Mouse (Mus musculus): ENCODE results near the gene Pacsin1. TPM values are rescaled to one million over a fixed set of nuclear protein-coding genes. Genes with fewer than 3 reads are reported as not detected.
"Not testable (repeated sequence)": the region's sequence is repeated elsewhere in the genome, so short reads cannot be mapped to it uniquely, and the experiment has no call there.

Gene Pacsin1
- total RNA-seq, 2 experiments from 2014 or later, result 5.5 to 5.6 TPM

DNA sequence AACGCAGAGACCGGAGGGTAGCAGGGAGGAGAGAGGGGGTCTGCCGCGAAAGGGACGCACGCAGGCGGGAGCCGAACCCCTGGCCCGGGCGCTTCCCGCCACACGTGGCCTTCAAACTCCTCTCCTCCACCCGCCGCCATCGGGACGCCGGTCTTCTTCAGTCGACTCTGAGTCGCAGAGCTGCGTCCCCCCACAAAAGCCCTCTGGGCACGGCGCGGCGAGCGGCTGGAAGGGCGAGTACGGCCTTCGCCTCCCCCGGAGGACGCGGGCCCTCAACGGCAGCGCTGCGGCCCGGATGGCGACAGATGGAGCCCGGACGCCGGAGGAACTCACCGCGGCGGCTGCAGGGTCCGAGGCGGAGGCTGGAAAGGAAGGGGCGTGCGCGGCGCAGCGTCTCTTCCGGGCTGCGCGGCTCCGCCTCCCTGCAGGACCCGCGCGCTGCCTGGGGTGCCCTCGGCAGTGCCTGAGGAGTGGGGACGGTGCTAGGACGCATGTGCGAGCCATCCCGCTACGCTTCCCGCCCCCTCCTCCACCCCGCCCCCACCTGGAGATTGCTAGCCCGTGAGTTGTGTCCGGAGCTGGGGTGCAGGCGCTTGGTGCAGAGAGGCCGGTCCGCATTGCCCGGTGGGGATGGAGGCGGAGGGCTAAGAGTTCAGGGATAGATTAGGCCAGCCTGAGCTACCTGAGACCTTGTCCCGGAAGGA is 20.3 kb upstream of the Pacsin1 start, which contains the start of gene RPS10-NUDT3:
Gene RPS10-NUDT3 (minus strand): TSS at position 352 of the 704 bp plus-strand sequence.
- DNase-seq (ENCODE audit: low spot score in 2 of 2), result peak; percentile 74 to 75

DNA sequence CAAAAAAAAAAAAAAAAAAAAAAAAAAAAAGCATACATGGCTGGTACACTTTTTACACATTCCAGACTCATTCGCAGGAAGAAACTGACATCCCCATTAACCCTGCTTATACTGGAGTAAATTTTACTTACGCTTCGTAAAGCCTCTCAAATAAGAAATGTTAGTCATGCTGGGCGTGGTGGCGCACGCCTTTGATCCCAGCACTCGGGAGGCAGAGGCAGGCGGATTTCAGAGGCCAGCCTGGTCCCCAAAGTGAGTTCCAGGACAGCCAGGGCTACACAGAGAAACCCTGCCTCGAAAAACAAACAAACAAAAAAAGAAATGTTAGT is 19.8 kb upstream of the Pacsin1 start:
- DNase-seq (ENCODE audit: low spot score in 2 of 2), result not testable (repeated sequence)

DNA sequence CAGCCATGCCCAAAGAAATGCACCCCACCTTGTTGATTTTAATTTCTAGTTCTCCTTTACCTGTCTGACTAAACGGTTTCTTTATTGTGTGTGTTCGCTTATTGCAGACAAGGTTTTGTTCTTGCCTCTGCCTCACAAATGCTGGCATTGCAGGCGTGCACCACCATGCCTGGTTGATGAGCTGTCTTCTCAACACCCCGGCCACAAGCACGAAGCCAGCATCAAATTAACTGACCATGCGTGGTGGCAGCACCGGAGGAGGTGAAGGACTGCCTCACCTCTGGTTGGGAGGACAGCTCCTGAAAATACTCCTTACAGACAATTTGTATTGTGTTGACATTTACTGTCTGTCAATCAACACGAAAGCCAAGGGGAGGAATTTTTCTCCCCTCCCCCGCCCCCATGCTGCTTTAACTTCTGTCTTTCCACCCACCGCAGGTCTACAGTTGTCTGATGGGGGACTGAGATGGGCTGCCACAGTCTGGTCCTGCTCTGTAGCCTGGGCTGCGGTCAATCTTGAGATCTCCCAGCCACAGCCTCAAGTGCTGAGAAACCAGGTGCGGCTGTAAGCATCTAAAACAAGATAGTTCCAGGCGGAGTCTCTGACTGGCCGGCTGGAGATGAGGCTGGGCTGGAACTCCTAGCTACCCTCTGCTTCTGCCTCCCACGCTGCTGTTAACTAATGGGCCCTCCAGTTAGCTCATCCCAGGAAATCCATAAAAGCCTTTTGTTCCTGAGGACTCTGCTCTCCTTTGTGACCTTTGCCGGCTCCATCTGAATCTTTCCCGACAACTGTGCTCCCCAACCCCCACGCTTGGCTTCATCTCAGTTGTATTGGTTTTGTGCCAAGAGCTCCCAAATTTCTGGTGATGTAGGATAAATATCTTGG is 18.9 kb upstream of the Pacsin1 start, which contains the start of gene Rps10:
Gene Rps10 (minus strand): TSS at position 538 of the 889 bp plus-strand sequence.
- no peak for DNase-seq (ENCODE audit: low spot score in 2 of 2)

DNA sequence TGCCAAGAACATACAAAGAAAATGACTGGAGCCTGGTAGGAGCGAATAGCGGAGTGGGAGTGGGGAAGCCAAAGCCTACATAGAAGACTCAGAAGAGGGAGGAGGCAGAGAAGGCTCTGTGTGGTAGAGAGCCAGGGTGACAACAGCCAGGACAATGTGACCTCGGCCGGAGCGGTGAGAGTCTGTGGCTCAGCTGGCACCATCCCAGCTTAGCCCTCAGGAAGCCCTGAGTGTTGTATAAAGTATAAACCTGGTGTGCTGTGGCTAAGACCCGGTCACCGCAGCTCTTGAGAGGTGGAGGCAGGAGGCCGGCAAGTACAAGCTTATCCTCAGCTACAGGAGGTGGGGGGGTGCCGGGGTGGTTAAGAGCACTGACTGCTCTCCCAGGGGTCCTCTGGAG is 18.0 kb upstream of the Pacsin1 start:
- no peak for DNase-seq (ENCODE audit: low spot score in 2 of 2)

DNA sequence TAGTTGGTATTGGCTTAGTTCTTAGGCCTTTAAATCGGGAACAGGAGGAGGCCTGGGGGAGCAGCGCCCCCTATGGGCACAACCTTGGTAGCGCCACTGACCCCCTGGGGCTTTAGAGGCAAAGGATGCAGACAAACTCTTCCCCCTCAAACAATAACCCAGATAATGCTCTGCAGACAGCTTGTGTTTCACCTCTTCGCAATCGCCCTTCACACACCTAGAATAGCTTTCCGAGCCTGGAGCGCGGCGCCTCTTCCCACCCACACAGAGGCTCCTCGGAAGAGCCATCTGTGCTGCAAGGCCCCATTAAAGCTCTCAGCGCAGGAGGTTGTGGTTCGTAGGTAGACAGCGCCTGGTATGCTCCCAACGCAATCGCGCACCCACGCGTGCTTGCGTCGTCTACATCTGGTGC is 16.4 kb upstream of the Pacsin1 start:
- DNase-seq (ENCODE audit: low spot score in 2 of 2), result no peak

DNA sequence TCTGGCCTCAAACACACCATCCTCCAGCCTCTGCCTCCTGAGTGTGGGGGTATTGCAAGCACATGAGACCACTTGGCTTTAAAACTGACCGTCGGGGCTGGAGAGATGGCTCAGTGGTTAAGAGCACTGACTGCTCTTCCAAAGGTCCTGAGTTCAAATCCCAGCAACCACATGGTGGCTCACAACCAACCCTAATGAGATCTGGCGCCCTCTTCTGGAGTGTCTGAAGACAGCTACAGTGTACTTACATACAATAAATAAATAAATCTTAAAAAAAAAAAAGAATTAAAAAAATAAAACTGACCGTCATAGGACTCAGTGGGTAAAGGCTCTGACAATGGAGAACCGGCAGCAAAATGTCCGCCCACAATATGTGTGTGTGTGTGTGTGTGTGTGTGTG is 15.5 kb upstream of the Pacsin1 start:
- DNase-seq (ENCODE audit: low spot score in 2 of 2), result not testable (repeated sequence)

DNA sequence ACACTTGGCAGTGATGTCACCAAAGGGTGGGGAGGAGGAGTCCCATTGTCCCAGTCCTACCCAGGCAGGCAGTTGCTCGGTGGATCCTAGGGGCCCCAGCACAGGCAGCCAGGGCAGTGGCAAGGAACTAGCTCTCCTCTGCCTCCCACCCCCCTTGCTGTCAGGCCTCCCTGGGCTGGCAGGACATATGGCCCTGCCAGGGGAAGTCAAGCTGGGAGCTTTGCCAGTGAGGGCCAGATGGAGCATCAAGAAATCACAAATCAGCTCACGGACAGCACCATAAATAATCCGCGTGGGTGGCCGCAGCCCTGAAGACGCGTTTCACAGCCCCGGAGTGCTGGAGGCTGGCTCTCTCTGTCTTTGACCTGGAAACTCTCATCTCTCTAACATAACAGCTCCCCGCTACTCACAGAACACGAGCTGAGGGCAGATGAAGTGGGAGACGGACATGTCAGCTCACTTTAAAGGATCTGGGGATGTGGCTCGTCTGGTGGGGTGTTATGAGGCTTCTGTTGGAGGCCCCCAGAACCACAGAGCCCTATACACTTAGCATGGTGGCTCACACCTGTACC is 12.7 kb upstream of the Pacsin1 start:
- DNase-seq (ENCODE audit: low spot score in 2 of 2), result peak in 1 of 2 experiments; percentile 43

DNA sequence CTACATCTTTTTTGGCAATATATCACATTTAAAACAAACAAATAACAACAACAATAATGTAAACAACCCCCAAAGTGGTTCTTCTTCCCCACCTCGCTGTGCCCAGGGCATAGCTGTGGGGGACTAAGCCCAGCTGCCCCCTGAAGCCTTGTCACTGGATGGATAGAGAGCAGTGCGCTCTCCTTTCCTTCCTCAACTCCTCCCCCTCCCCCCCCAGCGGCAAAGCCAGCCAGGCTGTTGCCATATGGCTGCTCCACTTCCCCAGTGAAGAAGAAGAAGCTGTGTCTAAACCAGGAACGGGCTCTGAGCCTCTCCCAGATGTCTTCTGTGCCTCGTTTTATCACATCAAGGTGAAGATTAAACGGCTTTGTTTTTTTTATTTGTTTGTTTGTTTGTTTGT is 12.2 kb upstream of the Pacsin1 start:
- DNase-seq (ENCODE audit: low spot score in 2 of 2), result no peak

DNA sequence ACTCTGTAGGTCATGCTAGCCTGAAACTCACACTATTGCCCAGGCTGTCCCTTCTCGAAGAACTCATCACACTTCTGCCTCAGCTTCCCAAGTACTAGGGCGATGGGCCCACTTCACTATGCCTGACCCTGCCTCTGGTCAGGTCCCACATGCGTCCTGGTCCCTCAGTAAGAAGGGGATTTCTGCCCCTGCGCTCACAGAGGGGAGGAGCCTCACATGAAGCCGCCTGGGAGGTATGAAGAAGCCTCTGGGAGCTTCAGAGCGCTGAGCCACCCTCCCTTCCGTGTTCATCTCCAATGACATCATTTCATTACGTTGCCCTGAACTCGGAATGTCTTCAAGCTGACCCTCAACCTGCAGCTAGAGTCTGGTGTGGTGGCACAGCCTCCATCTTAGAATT is 11.6 kb upstream of the Pacsin1 start:
- DNase-seq (ENCODE audit: low spot score in 2 of 2), result no peak

DNA sequence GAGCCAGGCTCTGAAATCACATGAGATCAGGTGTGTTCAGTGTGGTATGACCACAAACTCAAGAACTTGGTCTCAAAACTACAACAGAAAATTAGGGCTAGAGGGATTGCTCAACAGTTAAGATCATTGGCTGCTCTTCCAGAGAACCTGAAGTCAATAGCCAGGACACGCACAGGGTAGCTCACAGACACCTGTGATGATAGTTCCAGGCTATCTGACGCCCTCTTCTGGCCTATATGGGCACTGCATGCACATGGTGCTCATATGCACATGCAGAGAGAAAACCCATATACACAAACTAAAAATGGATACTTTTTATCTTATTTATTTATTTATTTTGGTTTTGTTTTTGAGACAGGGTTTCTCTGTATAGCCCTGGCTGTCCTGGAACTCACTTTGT is 10.7 kb upstream of the Pacsin1 start:
- no peak for DNase-seq (ENCODE audit: low spot score in 2 of 2)

DNA sequence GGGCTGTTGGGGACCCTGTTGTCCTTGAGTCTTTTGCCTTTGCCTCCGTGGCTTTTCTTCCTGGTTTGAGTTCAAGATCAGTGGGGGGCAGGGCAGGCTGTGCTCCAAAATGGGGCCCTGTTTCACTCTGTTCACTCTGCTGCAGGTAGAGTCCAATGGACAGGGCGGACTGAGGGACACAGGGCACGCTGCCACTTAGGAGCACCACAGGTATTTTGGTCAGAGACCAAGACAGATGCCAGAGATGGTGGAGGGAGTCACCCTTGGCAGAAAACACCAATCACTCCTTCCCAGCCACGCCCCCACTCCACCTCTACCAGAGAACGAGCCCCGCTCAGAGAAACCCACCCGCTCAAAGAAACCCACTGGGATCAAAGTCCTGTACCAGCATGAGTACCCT is 9.5 kb upstream of the Pacsin1 start:
- no peak for DNase-seq (ENCODE audit: low spot score in 2 of 2)

DNA sequence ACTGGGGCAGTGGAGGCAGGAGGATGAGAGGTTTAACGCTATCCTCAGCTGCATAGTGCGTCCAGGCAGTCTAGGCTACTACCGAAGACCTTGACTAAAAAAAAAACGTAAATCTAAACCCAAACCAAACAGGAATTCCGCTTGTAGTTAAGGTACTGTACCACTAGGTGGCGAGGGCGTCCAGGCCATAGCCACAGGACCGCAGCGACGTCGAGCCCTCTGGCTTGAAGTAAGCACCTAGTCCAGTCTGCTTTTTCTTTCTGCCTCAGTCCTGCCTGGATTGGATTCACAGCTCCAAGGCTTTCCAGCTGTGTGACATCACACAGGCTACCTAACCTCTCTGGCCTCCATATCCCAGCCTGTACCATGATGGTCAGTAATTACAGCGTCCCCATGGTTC is 5.1 kb upstream of the Pacsin1 start:
- no peak for DNase-seq (ENCODE audit: low spot score in 2 of 2)

DNA sequence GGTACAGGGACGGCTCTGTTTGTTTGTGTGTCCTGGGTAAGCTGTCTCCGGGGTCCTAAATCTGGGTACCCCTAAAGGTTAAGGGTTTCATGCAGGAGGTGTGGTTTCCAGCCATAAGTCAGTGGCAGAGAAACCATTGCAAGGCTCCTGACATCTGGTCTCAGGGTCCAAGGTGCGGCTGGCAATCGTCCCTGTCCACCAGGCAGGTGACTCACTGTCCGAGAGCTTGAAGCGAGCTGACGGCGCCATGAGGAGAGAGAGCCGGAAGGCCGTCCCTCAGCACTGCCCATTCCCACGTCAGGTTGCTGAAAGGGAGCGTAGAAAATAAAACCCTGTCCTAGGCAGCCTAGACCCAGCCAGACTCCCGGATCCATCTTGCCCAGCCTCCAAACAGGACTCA is 4.7 kb upstream of the Pacsin1 start:
- DNase-seq (ENCODE audit: low spot score in 2 of 2), result no peak

DNA sequence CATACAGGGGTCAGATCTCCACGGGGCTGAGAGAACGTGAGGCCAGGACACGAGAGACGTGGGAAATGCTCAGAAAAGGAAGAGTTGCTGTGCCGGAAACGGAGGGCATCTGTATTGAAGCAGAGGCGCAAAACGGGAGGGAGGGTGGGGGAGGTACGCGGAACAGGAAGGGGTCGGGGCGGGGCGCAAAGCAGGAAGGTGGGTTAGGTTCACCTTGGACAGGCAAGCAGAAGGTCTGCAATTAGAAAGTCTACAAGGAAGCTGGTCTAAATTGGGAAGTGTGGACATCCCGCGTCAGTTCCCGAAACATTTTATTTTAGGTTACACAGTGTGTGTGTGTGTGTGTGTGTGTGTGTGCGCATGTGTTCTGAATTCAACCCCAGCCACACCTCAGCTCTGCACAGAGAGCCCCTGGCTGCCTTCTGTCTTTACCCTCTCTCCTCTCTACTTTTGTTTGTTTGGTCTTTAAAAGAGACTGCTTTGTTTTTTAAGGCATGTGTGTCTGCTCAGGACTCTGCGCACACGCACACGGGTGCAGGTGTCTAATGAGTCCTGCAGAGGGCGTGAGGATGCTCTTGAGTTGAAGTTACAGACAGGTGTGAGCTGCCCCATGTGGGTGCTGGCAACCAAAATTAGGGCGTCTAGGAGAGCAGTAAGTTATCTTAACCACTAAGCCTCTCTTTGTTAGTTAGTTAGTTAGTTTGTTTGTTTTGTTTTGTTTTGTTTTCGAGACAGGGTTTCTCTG is 3.1 kb upstream of the Pacsin1 start:
- DNase-seq (ENCODE audit: low spot score in 2 of 2), result no peak

DNA sequence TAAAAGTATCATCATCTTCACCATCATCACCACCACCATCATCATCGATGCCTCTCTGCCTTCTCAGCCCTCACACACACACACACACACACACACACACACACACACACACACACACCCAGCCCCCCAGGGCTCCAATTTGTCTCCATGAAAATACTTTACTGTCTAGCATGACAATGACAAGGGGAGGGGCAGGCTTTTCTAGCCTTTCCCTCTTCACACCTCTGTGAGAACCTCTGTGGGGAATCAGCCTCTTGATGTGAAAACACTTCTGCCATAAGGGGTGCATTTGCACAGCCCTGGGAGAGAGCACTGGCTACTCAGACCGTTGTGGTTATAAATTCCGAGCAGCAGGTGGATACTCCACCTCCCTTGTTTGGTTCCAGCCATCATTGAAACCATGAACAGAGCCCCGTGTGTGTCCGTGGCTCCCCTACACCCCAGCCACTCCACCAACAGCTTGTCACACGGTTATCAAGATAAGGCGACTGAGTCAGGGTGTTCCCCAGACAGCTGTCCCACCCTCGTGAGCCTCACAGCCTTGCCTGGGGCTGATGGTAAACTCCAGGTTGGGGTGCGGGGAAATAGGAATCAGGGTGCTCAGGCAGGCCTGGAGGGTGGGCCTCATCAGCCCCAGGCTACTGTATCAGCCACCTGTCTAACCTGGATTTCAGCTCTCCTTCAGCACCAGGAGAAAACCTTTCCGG is 1.9 kb upstream of the Pacsin1 start:
- DNase-seq (ENCODE audit: low spot score in 2 of 2), result no peak

DNA sequence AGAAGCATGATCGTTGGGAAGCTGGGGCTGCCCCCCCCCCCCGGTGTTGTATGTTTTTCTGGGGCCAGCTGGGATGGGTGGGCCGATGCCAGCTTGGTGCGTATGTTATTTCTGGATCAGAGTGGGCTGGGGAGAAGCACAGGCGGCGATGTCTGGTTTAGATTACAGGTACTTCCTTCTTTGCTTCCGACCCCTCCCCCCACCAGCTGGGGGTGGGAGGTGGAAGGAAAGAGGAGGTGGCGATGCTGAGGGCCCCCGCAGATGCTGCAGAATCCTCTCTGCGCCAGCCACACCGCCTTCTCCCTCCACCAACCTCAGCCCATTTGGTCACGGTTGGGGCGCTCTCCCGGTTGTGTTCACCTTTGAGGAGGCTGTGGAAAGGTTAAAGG is 696 bp downstream of the Pacsin1 start:
- no peak for DNase-seq (ENCODE audit: low spot score in 2 of 2)

DNA sequence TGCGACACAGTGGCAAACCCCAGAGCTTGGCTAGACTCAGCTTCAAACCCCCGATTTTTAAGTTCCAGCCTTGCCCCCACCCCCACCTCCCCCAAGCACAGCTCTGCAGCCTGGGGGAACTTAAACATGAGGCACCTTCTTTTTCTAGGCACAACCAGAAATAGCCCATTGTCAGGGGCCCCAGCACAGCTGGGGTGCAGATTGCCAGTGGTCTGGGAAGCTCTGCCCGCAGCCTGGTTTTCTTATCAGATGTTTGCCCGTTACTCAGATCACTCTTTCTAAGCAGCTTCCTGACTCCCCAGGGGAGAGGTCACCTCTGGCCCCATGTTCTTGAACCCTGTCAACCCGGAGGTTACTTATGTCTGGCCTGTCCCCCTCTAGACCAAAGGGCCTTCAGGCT is 1.1 kb downstream of the Pacsin1 start:
- no peak for DNase-seq (ENCODE audit: low spot score in 2 of 2)

DNA sequence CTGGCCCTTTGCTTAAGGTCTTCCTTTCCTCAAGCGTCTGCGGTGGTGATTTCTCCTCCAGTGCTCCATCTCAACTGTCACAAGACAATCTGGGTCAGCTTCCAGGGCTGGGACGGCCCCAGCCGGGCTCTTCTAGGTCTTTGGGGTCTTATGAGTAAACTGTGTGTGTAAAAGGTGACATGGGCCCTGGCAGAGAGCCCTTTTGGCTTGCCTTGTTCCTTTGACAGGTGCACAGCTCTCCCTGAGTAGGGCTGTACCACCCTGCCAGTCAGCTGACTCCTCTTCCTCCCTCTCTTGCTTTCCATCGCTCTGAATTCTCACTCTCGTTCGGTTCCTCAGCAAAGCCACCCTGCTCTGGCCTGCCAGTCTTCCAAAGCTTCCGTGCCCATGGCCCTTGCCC is 1.8 kb downstream of the Pacsin1 start:
- DNase-seq (ENCODE audit: low spot score in 2 of 2), result no peak

DNA sequence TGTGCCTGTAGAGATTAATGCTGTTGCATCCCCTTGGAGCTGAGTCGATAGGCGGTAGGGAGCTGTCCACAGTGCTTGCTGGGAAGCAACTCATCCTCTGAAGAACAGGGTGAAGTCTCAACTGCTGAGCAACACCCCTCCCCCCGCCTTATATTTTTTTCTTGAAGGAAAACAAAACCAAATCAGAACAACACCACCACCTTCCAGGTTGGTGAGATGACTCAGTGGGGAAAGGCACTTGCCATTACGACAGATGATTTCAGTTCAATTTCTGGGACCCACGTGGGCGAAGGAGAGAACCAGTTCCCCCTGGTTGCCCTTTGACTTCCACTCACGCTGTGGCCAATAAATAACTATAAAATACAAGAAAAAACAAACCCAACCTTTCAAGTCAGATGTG is 3.5 kb downstream of the Pacsin1 start:
- no peak for DNase-seq (ENCODE audit: low spot score in 2 of 2)

DNA sequence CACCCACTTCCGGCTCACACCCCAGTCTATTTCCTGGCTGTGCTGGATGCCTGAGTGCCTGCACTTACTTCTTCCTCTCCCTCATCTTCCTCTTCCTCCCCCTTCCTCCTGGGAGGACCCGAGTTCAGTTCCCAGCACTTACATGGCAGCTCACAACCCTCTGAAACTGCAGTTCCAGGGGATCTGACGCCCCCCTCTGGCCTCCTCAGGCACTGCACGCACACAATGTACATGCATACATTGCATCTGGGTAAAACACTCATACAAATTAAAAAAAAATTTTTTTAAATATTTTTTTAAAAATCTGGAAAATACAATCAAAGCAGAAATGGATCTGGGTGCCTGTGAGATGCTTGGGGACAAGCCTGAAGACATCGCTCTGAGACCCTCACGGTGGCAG is 16.4 kb downstream of the Pacsin1 start:
- no peak for DNase-seq (ENCODE audit: low spot score in 2 of 2)

DNA sequence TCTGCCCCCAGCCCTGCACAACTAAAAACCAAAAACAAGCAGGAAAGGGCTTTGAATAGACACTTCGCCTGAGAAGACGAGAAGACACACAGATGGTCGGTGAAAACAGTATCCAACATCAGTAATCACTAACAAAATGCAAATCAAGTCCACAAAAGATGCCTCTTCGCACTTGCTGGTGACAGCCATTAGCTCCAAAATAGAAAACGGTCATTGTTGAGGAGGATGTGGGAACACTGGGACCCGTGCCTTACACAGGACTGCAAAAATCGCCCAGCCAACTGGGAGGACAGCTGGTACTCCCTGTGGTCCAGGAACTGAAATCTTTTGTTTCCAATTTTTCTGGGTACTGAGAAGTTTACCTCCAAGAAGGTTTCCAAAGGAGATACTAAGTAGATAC is 18.6 kb downstream of the Pacsin1 start:
- DNase-seq (ENCODE audit: low spot score in 2 of 2), result no peak

Data from adrenal gland, postnatal 4 days (tissue).